Mouse (Mus musculus): Measurements from ENCODE around the gene E130309D02Rik.

Gene E130309D02Rik

DNA sequence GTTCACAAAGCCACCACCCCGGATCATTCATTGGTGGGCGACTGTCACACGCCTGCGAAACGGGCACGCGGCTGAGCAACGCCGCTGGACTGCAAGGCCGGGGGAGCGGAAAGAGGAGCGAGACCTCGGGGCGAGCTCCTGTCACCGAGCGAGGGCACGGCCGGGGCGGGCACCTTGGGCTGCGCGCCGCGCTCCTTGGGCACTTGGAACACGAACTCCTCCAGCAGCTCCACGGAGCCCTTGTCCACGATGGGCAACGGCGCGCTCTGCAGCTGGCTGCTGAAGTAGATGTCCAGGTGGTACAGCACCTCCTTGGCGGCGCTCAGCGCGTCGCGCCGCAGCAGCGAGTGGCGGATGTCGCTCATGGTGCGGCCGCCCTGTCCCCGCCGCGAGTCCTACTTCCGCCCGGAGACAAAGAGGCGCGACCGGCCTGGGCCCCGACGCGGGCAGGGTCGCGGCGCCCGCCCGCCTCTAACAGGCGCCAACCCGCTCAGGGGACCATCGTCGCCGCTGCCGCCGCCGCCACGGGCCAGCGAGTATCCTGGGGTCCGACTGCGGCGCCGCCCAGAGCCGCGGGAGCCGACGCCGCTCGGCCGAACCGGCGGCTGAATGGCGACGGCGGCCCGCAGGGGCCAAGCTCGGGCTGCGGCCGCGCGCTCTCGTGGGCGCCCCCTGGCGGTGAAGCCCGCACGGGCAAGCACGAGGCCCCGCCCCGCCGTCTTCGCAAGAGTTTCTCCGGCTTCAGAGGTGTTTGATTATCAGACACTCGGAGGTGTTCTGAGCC is at the start of gene E130309D02Rik:
Gene E130309D02Rik (minus strand): TSS at position 631 of the 784 bp plus-strand sequence.
- DNase-seq: peak; percentile 90

DNA sequence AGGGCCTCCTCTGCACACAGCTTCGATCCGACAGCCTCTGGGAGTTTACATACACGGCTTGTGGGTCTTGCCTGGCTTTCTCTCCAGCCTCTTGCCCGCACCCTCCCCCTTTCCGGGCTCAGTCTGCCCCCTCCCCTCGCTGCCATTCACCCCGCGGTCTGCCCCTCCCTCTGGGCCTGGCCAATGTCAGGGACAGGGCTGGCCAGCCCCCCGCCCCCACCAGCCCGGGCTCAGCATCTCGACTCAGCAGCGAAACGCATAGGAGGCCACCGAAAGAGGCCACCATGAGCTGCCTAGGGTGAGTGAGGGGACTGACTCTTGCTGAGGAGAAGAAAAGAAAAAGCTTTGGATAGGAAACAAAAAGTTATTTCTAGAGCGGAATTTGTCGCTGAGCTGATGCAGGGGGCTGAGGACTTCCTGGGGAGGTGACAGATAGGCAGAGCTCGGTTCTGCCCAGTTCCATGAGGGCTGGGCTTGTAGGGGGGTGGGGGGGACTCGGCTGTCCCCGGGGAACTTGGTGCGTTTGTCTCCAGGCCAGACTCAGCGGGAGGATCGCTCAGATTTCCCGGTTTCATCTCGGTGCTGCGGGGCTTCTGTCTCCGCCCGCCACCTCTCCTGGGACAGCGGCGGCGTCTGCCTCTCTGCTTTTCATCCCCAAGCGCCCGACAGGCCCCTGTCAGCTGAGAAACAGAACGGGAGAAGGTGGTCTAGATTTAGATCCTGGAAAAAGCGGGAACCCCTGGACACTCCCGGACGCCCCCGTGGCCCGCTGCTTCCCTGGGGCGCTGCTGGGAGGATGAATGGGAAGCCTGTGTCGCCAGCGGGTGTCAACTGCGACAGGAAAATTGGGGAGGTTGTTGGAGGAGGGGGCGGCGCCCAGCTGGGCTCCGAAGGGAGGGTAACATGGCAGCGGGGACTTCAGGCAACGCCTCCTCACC is 48.8 kb upstream of the E130309D02Rik start:
- no peak for DNase-seq

DNA sequence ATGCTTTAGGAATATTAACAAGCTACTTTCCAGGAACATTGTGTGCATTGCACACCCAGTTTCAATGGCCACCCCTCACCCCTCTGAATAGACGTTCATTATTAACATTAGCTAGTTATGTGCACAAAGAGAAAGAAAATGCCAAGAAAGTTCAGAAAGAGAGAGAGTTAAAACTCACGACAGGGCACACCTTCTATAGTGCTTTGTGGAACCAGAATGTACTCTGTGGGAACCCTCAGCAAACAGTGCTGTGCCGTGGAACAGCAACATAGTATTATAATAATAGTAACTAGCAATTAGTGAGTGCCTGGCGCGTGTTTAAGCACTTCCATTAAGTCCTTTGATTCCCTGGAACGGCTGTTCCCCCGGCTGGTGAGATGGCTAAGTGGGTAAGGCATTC is 46.3 kb upstream of the E130309D02Rik start:
- DNase-seq: no peak

DNA sequence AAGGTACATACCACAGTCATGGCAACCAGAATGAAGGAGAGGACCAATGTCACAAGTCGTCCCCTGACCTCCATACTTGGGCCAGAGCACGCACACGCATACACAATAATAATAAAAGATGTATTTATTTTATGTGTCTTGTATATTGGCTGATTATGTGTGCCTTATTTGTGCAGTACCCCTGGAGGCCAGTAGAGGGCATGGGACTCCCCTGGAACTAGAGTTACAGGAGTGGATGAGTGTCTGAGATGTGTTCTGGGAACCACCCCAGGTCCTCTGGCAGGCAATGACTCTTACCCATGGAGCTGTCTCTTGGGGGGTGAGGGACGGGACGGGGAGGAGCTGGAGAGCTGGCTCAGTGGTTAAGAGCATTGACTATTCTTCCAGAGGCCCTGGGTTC is 44.8 kb upstream of the E130309D02Rik start:
- DNase-seq: no peak

DNA sequence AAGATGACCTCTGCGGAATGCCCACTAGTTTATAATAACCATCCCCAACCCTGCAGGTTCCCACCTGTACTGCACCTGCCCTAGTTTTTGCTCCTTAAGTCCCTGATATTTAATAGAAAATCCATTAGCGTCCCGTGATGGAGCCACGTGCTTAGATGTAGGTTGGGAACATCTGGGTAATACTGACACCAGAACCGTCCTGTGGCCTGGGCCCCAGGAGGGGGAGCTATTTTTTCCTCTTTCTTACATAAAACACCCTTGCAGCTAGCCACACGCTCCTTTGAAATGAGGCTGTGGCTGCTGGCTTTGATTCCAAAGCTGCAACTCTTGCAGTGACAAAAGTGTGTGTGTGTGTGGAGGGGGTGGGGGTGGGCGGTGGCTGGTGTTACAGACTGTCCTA is 44.1 kb upstream of the E130309D02Rik start:
- DNase-seq: no peak

DNA sequence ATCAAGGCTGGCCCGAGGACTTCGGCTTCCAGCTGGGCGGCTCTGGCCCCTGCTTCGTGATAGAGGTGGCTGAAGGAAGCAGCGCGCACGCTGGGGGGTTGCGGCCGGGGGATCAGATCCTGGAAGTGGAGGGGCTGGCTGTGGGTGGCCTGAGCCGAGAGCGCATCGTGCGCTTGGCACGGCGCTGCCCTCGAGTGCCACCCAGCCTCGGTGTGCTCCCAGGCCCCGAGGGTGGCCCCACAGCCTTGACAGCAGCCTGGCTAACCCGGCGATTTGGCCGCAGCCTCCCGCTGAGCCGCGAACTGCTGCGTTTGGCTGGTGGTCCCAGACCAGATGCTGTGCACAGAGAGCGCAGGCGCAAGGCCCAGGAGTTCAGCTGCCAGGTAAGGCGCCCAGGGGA is 42.4 kb upstream of the E130309D02Rik start:
- no peak for DNase-seq

DNA sequence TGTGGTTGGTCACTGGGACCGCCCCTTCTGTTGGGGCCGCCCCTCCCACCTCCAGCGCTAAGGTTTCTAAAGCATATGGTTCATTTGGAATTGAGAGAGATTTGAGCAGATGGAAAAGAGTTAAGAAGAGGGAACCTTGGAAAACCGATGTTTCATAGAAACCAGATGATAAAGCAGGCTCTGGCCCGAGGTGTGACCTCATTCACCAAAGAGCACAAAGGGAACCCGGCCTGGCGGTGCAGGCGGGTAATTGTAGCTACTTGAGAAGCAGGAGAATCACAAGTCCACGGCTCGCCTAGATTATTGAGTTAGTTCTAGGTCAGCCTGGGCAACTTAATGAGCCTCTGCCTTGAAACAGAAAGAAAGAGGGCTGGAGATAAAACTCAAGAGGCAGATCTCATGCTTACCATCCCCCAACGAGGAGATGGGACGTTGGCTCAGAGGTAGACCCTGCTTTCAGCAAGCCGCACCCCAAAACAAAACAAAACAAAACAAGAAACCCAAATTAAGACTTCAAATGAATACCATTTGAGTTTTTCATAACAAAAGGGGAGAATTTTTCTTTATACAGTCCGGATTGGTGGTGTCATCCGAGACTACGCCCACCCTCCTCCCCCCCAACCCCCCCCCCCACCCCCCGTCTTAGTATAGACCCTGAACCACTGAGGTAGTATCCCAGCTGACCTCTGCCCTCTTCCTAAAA is 41.7 kb upstream of the E130309D02Rik start, which contains the start of gene Grid2ip:
Gene Grid2ip (plus strand): TSS at position 653 of the 703 bp plus-strand sequence.
- DNase-seq: no peak

DNA sequence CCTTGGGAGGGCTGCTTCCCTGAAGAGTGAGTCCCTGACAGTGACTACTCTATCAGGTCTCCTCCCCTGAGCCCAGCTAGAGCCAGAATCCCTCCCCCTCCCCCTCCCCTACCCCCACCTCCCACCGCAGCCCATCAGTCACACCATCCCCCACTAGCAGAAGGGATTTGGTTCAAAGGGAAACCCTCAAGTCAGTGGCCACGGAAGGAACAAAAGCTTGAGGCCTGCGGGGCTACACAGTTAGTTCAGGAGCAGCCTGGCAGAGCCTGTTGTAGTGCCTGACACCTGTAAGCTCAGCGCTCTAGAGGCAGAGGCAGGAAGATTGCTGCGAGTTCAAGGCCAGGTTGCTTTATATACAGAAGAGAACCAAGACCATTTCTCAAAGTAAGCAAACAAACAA is 40.9 kb upstream of the E130309D02Rik start:
- DNase-seq: no peak

DNA sequence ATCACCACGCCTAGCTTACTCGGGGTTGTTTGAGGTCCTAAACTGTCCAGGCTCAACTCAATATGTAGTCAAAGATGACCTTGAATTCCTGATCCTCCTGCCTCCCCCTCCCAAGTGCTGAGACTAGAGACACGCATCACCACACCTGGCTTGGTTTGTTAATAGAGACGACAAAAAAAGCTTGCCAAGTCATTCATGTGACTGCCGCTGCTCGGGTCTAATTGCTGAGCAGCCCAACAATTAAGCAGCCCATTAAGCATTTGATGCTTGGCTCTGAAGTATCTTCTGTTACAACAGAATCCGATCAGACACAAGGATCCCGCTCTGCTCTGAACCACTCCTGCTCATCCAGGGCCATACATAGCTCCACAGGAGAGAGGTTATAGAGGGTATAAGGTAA is 31.2 kb upstream of the E130309D02Rik start:
- DNase-seq: no peak

DNA sequence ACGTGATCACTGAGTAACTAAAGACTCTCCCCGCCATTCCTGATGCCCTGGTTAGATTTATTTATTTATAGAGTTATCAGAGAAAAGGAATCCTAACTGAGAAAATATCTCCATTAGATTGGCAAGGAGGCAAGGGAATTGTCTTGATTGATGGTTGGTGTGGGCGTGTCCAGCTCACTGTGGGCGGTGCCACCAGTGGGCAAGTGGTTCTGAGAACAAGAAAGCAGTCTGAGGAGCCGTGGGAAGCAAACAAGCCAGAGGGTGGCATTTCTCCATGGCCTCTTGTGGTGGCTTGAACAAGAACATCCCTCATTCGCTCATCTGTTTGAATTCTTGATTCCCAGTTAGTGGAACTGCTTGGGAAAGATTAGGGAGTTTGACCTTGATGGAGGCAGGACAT is 24.4 kb upstream of the E130309D02Rik start:
- no peak for DNase-seq

DNA sequence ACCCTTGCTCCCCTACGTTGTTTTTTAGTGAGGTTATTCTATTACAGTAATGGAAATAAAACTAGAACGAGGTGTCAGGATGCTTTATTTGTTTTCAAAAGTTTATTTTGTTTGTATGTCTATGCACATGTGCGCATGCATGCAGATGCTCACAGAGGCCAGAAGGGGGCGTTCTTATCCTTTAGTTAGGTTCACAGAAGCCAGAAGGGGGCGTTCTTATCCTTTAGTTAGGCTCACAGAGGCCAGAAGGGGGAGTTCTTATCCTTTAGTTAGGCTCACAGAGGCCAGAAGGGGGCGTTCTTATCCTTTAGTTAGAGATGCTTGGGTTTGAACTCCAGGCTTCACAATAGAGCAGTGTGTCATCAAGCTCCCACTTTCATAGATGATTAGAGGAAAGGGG is 21.4 kb upstream of the E130309D02Rik start:
- DNase-seq: no peak

DNA sequence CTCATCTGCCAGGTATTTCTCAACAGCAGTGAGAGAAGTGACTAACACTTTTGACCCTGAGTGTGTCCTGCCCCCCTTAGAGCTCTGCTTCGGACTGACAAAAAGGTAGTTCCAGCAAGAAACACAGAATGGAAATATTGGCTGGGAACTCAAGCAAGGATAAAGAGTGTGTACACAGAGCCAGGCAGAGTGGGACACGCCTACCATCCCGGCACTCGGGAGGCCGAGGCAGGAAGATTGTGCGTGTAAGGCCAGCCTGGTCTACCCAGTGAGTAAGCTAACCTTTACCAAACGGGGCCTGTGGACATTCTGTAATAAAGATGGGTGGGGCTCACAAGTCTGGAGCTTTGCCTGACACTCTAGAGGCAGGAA is 19.9 kb upstream of the E130309D02Rik start:
- no peak for DNase-seq

DNA sequence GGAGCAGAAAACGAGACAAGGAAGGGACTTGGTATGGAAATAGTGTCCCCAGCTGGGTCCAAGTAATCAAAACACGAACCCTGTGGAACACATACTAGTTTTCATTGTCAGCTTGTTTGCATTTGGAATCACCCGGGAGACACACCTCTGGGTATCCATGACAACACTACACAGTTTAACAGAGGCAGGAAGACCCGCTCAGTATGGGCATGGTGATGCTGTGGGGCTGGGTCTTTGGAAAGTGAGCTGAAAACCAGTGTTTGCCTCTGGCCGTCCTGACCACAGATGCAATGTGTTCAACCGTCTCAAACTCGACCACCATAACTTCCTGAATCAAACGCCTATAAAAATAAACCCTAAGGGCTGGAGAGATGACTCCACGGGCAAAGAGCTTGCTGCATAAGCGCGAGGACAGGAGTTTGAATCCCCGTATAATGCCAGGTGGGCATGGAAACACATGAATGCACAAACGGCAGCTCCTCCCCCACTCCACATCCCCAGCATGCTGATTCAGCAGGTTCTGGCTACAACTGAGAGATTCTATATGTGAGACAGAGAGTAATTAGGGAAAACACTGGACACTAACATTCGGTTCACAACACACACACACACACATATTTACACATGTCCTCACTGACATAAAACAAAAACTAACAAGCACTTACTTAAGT is 19.4 kb upstream of the E130309D02Rik start:
- DNase-seq: no peak

DNA sequence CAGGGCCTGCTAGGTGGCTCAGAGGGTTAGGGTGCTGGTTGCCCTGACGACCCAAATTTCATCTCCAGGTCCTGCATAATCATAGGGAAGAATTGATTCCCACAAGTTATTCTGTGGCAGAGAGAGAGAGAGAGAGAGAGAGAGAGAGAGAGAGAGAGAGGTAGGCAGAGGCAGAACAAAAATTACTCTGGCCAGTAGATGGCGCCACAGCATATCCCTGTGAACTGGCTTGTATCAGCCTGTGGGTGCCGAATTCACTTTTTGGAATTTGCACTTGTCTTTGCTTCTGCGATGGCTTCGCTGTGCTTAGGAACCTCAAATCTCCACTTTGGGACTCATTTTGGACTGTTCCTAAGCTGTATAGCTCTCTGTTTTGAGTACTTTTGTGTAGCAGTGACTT is 18.7 kb upstream of the E130309D02Rik start:
- peak; percentile 60 for DNase-seq

DNA sequence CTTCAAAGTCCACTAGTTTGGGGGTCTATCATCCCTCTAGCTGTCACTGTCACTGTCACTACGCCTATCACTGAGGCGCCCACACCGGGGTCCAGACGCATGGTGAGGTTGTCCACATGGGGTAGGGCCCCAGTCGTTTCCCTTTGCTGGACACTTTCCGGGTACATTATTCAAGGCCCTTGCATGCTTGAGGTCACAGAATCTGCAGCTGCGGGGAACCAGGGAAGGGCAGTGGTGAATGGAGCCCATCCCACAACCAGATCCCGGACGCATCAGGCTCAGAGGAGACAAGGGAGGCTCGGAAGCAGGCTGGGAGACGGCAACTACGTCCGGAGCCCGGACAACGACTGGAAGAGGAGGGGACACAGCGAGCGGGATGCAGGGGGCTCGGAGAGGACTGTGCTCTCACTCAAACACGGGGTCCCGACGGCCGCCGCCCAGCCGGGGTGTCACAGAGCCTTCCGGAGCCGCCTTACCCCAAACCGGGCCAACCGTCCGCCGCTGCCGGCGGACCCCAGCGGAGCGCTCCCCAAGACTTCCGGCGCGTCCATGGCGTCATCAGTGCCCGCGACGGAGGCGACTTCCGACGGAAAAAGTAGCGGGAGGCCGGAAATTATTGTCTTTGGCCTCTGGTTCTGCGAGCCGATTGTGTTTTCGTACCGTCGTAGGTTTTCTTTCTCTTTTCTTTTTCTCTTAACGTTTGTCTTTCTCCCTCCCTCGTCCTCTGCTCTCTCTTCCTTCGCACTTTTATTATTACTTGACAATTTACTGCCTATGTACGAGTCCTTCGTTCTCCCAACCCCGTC is 13.7 kb upstream of the E130309D02Rik start, which contains the start of gene Zdhhc4:
Gene Zdhhc4 (minus strand): TSS at position 567 of the 806 bp plus-strand sequence.
- peak; percentile 93 for DNase-seq

DNA sequence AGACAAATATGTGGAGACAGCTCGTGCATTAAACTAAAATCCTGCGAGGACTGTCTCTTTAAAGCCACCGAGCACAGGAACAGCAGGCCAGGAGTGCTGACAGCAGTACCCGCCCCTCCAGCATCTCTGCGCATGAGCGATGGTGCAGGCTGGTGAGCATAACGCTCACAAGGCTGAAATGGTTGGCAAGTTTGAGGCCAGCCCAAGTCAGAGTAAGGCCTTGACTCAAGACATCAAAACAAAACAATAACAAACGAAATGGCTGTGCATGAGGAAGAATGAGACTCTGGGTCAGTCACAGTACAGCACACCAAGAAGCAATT is 2.1 kb upstream of the E130309D02Rik start:
- DNase-seq: no peak

DNA sequence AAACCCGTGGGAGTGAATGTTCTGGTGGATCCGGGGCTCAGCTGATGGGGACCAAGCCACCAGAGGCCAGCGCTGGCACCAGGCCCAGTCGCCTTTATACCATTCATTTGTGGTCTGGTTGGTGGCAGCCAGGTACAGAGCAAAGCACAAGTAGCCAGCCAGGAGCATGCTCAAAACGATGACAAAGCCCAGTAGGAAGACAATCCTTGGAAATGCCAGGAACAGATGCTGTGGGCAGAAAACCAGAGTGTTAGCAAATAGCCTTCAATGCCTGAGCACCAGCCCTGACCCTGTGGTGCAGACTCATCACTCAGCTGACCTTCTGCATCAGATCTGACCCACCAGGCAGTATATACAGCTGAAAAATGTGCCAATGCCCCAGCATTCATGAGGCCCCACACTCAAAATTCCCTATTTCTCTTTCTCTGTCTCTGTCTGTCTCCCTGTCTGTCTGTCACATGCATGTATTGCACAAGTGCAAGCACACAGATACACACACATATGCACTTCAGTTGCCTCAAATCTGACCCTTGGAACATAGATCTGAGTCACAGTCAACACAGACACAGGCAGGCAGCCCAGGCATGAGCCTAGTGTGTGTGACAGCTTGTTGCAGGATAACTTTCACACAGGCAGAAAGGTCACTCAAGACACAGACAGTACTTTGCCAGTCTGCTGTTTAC is 1.6 kb upstream of the E130309D02Rik start:
- DNase-seq: no peak

DNA sequence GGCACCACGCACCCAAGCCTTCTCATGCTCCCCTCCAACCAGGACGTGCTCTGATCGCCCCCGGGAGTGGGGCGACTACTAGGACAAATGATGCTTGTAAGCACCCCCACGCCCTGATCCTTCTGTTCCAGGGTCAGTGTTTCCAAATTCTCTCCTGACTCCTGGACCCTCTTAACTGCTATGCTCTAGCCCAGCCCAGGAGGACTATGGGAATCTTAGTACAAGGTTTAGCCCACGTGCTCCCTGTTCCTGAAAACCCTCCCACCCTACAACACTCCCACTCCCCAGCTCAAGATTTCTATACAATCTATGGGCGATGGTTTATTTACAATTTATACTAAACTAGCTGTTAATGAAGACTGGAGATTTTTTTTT is 341 bp upstream of the E130309D02Rik start:
- DNase-seq: no peak

DNA sequence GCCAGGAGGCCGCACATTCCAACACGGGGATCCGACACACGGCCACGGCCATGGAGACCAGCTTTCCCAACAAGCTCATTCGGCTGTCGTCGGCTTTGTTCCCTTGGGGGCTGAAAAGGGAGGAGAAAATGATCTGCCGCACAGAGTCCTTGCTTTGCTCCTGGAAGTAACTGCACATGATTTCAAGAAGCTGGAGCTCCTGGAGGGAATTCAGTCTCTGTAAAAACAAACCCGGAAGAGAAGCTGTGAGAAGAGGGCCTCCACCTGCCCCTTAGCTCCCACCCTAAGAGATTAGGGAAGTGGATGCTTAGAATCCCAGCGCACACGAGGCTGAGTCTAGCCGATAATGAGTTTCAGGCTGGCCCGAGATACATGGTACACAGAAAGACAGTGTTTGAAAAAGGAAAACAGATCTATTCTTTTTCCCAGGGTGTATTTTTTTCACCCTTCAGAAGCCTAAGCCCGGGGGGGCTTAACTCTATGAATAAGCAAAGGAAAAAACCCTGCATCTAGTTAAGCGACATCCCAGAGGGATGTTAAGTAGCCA is 904 bp downstream of the E130309D02Rik start:
- no peak for DNase-seq

DNA sequence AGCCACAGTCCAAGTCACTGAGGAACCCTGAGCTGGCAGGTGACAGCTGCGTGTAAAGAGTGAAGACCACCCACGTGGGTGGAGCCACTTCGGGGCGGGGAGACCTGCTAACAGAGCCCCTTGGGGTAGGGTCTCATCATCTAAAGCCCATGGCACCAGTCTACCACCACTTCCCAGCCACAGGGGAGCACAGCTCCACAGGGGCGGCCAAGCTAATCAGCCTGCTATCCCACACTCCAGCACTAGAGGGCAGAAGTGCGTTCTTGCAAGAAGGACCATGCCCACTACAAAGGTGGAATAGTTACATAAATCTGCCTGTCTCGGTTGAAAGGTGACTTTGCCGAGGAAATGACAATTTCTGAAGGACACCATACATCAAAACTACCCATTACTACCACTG is 3.3 kb downstream of the E130309D02Rik start:
- peak; percentile 59 for DNase-seq

DNA sequence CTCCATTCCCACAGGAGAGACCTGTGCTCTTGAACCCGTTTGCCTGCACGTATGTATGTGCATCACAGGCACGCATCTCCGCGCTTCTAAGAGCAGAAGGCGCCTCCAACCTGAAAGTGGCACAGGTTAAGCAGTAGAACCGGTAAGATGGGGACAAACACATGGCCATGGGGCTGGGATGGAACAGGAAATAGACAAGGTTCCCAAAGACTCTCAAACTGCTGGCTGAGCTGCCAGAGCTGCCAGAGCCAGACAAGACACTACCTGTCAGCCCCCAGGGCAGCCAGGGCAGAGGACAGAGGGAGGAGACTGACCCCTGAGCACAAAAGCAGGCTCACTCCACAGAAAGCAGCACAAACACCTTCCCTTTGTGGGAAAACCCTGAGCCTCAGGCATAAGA is 5.2 kb downstream of the E130309D02Rik start:
- no peak for DNase-seq

Measured in right cerebral cortex, postnatal 25 days (tissue).